Mouse (Mus musculus): Measurements from ENCODE around the gene Ubtfl1. TPM values are rescaled to one million over a fixed set of nuclear protein-coding genes. Genes with fewer than 3 reads are reported as not detected.
A peak's percentile ranks its signal among the peaks of the same experiment; 100 is the strongest.
"Not testable (repeated sequence)": the region's sequence is repeated elsewhere in the genome, so short reads cannot be mapped to it uniquely, and the experiment has no call there.

Ubtfl1 gene
- not detected for polyA plus RNA-seq (2021)

DNA sequence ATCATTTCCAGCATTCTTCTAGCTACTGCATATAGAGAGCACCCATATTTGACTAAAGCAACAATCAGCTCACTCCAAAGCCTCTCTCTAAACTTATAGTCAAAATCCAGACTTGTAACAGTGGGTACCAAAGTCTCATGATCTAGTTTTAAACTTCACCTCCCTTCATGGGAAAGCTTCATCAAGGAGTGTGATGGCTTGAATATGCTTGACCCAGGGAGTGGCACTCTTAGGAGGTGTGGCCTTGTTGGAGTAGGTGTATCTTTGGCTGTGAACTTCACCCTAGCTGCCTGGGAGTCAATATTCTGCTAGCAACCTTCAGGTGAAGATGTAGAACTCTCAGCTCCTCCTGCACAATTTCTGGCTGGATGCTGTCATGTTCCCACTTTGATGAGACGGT, at the start of gene Ubtfl1:
Gene Ubtfl1 (plus strand): TSS at position 301 of the 400 bp plus-strand sequence.
- no peak for TF ChIP-seq CTCF (IDR thresholded peaks at IDR 0.05)
- DNase-seq (ENCODE audit: low read depth, low spot score) (no peak), ATAC-seq (no peak)
- ChIA-PET CTCF (no interaction called here), POLR2A (no interaction called here)
- peaks cover 14% of the 10 kb centered on the region for H3K27me3 ChIP-seq
- in situ Hi-C loops (cut with MboI; ENCODE audit: low pct_unique_long_range_greater_than_20kb), result no loop called here

DNA sequence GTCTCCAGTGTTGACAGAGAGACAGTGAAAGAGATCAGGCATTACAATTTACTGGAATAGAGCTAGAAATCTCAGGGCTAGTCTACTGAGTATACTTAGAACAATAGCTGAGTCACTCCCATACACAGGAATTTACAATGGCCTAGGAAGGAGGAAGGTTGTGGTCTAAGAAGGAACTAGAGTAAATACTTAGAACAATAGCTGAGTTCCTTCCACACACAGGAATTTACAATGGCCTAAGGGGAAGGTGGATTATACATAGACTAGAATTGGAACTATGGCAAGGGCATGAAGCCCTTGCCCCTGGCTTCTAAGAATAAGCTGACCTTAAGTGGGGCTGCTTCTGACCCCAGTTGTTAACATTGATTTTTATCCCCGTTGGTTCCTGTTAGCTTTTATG, 31.2 kb upstream of the Ubtfl1 start:
- CTCF ChIA-PET, result not testable (repeated sequence)

DNA sequence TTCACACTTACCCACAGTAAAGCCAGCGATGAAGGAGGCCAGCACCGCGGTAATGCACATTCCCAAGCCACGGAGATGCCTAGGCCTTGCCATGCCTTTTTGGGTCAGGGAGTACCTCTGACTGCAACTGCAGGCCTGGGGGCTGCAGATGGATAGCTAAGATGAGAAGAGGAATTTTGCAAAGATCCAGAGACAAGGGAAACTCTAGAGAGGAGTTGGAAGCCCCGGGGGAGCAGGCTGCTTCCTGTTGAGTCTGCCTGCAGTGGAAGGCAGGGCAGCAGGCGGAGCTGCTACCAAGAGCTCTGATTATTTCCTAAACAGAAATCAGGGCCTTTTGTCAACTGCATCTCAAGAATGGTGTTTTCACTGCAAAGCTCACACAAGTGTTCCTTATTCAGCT, 18.4 kb upstream of the Ubtfl1 start:
- POLR2A ChIA-PET, result no interaction called here
- in situ Hi-C loops (cut with MboI; ENCODE audit: low pct_unique_long_range_greater_than_20kb), result no loop called here
- DNase-seq (ENCODE audit: low read depth, low spot score) (no peak), ATAC-seq (no peak)
- H3K27me3 ChIP-seq, result peaks cover 5% of the 10 kb centered on the region
- TF ChIP-seq CTCF (IDR thresholded peaks at IDR 0.05), result no peak
- CTCF ChIA-PET, result no interaction called here

More for the DNA sequence above, 31.2 kb upstream of the Ubtfl1 start:
- POLR2A ChIA-PET; DNase-seq (ENCODE audit: low read depth, low spot score); in situ Hi-C loops (cut with MboI; ENCODE audit: low pct_unique_long_range_greater_than_20kb); ATAC-seq; H3K27me3 ChIP-seq: not testable (repeated sequence)

DNA sequence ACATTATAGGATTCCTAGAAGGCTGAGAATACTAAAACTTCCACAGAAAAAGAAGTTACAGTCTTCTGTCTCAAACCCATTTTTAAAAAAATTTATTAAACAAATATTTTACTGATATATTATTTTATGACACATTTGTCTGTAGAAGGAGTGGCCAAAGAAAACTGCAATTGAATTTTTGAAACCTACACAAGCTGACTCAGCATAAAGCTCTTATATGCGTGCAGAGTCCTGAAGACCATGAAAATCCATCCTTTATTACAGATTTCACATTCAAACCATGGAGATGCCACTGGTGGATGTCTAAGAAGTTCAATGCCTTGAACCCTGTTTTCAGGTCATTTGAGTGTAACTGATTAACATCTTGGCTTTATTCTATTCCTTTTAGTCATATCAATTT, 4.6 kb upstream of the Ubtfl1 start:
- ChIA-PET CTCF (no interaction called here), POLR2A (no interaction called here)
- DNase-seq (ENCODE audit: low read depth, low spot score) (no peak), ATAC-seq (no peak)
- no peak for TF ChIP-seq CTCF (IDR thresholded peaks at IDR 0.05)
- in situ Hi-C loops (cut with MboI; ENCODE audit: low pct_unique_long_range_greater_than_20kb), result no loop called here
- H3K27me3 ChIP-seq, result peaks cover 17% of the 10 kb centered on the region

DNA sequence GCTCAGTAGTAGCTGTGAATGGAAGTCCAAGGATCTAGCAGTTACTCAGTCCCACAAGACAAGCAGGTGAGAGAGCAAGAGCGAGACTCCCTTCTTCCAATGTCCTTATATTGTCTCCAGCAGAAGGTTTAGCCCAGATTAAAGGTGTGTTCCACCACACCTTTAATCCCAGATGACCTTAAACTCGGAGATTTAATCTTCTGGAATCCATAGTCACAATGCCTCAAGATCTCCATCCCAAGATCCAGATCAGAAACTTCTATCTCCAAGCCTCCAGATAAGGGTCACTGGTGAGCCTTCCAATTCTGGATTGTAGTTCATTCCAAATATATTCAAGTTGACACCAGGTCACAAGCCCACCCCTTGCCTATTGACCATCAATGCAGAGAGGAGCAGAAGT, 1.3 kb upstream of the Ubtfl1 start, which contains the start of gene Naalad2:
Gene Naalad2 (minus strand): TSS at position 101 of the 400 bp plus-strand sequence.
- CTCF ChIA-PET, POLR2A ChIA-PET: not testable (repeated sequence)

DNA sequence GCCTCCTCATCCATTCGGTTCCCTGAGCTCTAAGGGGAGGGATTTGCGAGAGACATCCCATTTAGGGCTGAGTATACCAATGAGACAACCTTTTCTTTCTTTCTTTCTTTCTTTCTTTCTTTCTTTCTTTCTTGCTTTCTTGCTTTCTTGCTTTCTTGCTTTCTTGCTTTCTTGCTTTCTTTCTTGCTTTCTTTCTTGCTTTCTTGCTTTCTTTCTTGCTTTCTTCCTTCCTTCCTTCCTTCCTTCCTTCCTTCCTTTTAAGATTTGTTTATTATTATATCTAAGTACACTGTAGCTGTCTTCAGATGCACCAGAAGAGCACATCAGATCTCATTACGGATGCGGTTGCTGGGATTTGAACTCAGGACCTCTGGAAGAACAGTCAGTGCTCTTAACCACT, 8.2 kb downstream of the Ubtfl1 start:
- CTCF ChIA-PET; ATAC-seq; DNase-seq (ENCODE audit: low read depth, low spot score); POLR2A ChIA-PET; in situ Hi-C loops (cut with MboI; ENCODE audit: low pct_unique_long_range_greater_than_20kb); H3K27me3 ChIP-seq: not testable (repeated sequence)

More for the DNA sequence above, 1.3 kb upstream of the Ubtfl1 start, which contains the start of gene Naalad2:
- DNase-seq (ENCODE audit: low read depth, low spot score); in situ Hi-C loops (cut with MboI; ENCODE audit: low pct_unique_long_range_greater_than_20kb); ATAC-seq: not testable (repeated sequence)
- peaks cover 12% of the 10 kb centered on the region for H3K27me3 ChIP-seq

DNA sequence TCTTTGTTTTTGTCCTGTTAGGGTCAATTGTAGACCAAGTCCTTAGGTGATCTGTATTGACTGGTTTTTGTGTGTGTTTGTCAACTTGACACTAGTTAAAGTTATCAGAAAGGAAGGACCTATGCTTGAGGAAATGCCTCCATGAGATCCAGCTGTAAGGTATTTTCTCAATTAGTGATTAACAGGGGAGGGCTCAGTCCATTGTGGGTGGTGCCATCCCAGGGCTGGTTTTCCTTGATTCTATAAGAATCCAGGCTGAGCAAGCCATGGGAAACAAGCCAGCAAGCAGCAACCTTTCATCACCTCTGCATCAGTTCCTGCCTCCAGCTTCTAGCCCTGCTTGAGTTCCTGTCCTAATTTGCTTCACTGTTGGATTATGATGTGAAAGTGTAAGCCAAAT, 26.1 kb downstream of the Ubtfl1 start, which contains the start of gene Mbd3l2:
Gene Mbd3l2 (plus strand): TSS at position 301 of the 400 bp plus-strand sequence.
- no peak for TF ChIP-seq CTCF (IDR thresholded peaks at IDR 0.05)
- no peak for DNase-seq (ENCODE audit: low read depth, low spot score)
- ChIA-PET POLR2A (no interaction called here), CTCF (no interaction called here)
- no peak for ATAC-seq
- no peaks in the 10 kb centered on the region for H3K27me3 ChIP-seq
- in situ Hi-C loops (cut with MboI; ENCODE audit: low pct_unique_long_range_greater_than_20kb), result no loop called here

DNA sequence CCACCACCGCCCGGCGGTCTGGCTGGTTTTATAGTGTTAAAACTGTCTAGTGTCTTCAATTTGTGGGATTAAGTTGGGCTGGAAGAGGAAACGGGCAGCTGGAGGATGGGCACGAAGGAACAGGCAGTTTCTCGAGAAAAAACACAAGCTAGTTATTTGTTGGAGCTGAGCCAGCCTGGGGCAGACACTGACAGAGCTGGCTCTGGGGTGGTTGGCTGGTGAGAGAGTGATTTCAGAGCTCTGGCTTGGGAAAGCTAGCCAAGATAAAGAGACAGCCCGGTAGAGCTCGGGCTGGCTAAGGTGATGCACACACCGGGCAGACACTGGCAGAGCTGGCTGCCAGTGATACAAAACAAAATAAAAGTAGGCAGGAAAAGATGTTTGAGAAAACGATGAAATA, 27.5 kb downstream of the Ubtfl1 start:
- H3K27me3 ChIP-seq, result no peaks in the 10 kb centered on the region
- CTCF ChIA-PET, result no interaction called here
- POLR2A ChIA-PET, result no interaction called here
- DNase-seq (ENCODE audit: low read depth, low spot score) (peak; percentile 25), ATAC-seq (peak; percentile 65)
- in situ Hi-C loops (cut with MboI; ENCODE audit: low pct_unique_long_range_greater_than_20kb), result no loop called here
- no peak for TF ChIP-seq CTCF (IDR thresholded peaks at IDR 0.05)

DNA sequence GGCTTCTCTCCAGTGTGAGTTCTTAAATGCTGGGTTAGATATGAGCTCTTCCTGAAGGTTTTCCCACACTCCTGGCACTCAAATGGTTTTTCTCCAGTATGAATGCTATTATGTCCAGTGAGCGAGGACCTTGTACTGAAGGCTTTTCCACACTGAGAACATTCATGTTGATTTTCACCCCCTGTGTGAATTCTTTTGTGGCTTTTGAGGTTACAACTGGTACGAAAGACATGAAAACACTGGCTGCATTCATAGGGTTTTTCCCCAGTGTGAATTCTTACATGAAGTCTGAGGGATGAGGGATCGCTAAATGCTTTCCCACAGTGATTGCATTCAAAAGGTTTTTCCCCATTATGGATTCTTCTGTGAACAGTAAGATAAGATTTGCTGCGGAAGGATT, 52.3 kb downstream of the Ubtfl1 start:
- POLR2A ChIA-PET, result no interaction called here
- CTCF ChIA-PET, result interaction anchor here (0.8 to 2.0 kb wide), 3 partner anchors 11 to 28 kb away, joined by 3 to 4 read pairs (median 3); no protein-coding TSS in a partner anchor
- in situ Hi-C loops (cut with MboI; ENCODE audit: low pct_unique_long_range_greater_than_20kb), result no loop called here
- DNase-seq (ENCODE audit: low read depth, low spot score), result peak; percentile 73
- TF ChIP-seq CTCF (IDR thresholded peaks at IDR 0.05), result no peak
- ATAC-seq, result peak; percentile 93
- H3K27me3 ChIP-seq, result no peaks in the 10 kb centered on the region

Other genes starting within 250 kb of the Ubtfl1 start
- gene Chordc1, start 112.3 kb upstream of the Ubtfl1 start, polyA plus RNA-seq (2021), result 92.9 TPM
- gene Naalad2, start 1.4 kb upstream of the Ubtfl1 start, polyA plus RNA-seq (2021), result 0.26 TPM
- not detected for gene Mbd3l2, start 26.2 kb downstream of the Ubtfl1 start, polyA plus RNA-seq (2021)
- gene Zfp558, start 73.8 kb downstream of the Ubtfl1 start, polyA plus RNA-seq (2021), result 3.7 TPM
- 0.09 TPM for gene Mbd3l1, start 73.9 kb downstream of the Ubtfl1 start, polyA plus RNA-seq (2021)